Mouse (Mus musculus): Measurements from ENCODE around the gene Gm10309. TPM values are rescaled to one million over a fixed set of nuclear protein-coding genes. Genes with fewer than 3 reads are reported as not detected.

The Gm10309 gene
- polyA plus RNA-seq, 1 experiment from 2014 or later = 0.53 TPM

GRCm38 (mm10) chr17:86453673-86454350 is 51.2 kb downstream of the Gm10309 start:
- DNase-seq = no peak
- H3K4me3 ChIP-seq (ENCODE audit: low read depth, low read length) = no peak overlapping the region
- H3K9me3 ChIP-seq (ENCODE audit: low read depth, low read length) = no peaks in the 10 kb centered on the region
- no peak overlapping the region for H3K4me2 ChIP-seq
- no peaks in the 10 kb centered on the region for H3K27me3 ChIP-seq (ENCODE audit: insufficient read depth, low read length)
- H3K36me3 ChIP-seq (ENCODE audit: insufficient read depth) = no peaks in the 10 kb centered on the region
- TF ChIP-seq CTCF (IDR thresholded peaks at IDR 0.05; ENCODE audit: low read depth) = no peak
- ATAC-seq (ENCODE audit: insufficient read depth) = no peak
- H3K9ac ChIP-seq = no peak overlapping the region
- H3K4me1 ChIP-seq (ENCODE audit: insufficient read depth) = no peaks in the 10 kb centered on the region
- H3K27ac ChIP-seq (ENCODE audit: low read depth) = no peak overlapping the region
- WGBS = 76% methylated on average over 14 of the region's 14 CpGs

GRCm38 (mm10) chr17:86452934-86453333 is 52.1 kb downstream of the Gm10309 start:
- Histone ChIP-seq H3K4me3 (ENCODE audit: low read depth, low read length) (no peak overlapping the region), H3K4me2 (no peak overlapping the region), H3K4me1 (ENCODE audit: insufficient read depth) (no peaks in the 10 kb centered on the region), H3K36me3 (ENCODE audit: insufficient read depth) (no peaks in the 10 kb centered on the region), H3K27ac (ENCODE audit: low read depth) (no peak overlapping the region), H3K9me3 (ENCODE audit: low read depth, low read length) (no peaks in the 10 kb centered on the region; the same call in 1 of the 2 replicates), H3K27me3 (ENCODE audit: insufficient read depth, low read length) (no peaks in the 10 kb centered on the region), H3K9ac (no peak overlapping the region)
- 79% methylated on average over 4 of the region's 4 CpGs for WGBS
- ATAC-seq (ENCODE audit: insufficient read depth) (no peak), DNase-seq (no peak)
- no peak for TF ChIP-seq CTCF (IDR thresholded peaks at IDR 0.05; ENCODE audit: low read depth)

Other genes with a start within 250 kb of the Gm10309 start
- 13.2 and 15.7 TPM in 2 replicates for gene Epas1, start 248.5 kb upstream of the Gm10309 start, polyA plus RNA-seq (2014; fragmentation: Nextera tagmentation; extraction: Ambion mirVana)

All from lung, embryonic 14.5 days (tissue).